Mouse (Mus musculus): ENCODE data around the gene Med25. TPM values are rescaled to one million over a fixed set of nuclear protein-coding genes. Genes with fewer than 3 reads are reported as not detected.

Gene Med25
- polyA plus RNA-seq, 1 experiment from 2014 or later: 118 TPM

GRCm38 (mm10) chr7:44868465-44868864 is 24.0 kb downstream of the Med25 start:
- Histone ChIP-seq H3K4me3 (peak overlapping the region; percentile 87), H3K27ac (peak overlapping the region; percentile 100; the same call in 1 of the 2 replicates), H3K9me3 (no peaks in the 10 kb centered on the region), H3K4me1 (peaks cover 50% of the 10 kb centered on the region), H3K4me2 (replicated peaks) (peak overlapping the region; percentile 99), H3K27me3 (no peaks in the 10 kb centered on the region), H3K36me3 (peaks cover 44% of the 10 kb centered on the region), H3K9ac (peak overlapping the region; percentile 99)
- WGBS: 7% methylated on average over 16 of the region's 16 CpGs
- no peak for ATAC-seq (ENCODE audit: low FRiP score, low read depth)

GRCm38 (mm10) chr7:44867802-44868201 is 24.7 kb downstream of the Med25 start:
- H3K27ac ChIP-seq: no peak overlapping the region; the same call in 1 of the 2 replicates

GRCm38 (mm10) chr7:44867010-44867702 is 25.4 kb downstream of the Med25 start:
- ATAC-seq (ENCODE audit: low FRiP score, low read depth): no peak
- H3K27ac ChIP-seq: peak overlapping the region; percentile 22; the same call in 1 of the 2 replicates
- H3K9me3 ChIP-seq: no peaks in the 10 kb centered on the region

More at GRCm38 (mm10) chr7:44867802-44868201, 24.7 kb downstream of the Med25 start:
- Histone ChIP-seq H3K36me3 (peaks cover 51% of the 10 kb centered on the region), H3K9ac (peak overlapping the region; percentile 99), H3K9me3 (no peaks in the 10 kb centered on the region), H3K4me3 (peak overlapping the region; percentile 87), H3K27me3 (no peaks in the 10 kb centered on the region), H3K4me1 (peaks cover 50% of the 10 kb centered on the region), H3K4me2 (replicated peaks) (peak overlapping the region; percentile 99)
- no peak for ATAC-seq (ENCODE audit: low FRiP score, low read depth)
- WGBS: 57% methylated on average over 9 of the region's 9 CpGs

GRCm38 (mm10) chr7:44866276-44867009 is 26.1 kb downstream of the Med25 start:
- Histone ChIP-seq H3K27me3 (no peaks in the 10 kb centered on the region), H3K4me1 (peaks cover 50% of the 10 kb centered on the region), H3K9ac (peak overlapping the region; percentile 53), H3K36me3 (peaks cover 64% of the 10 kb centered on the region), H3K27ac (peak overlapping the region; percentile 48), H3K4me3 (peak overlapping the region; percentile 87), H3K9me3 (no peaks in the 10 kb centered on the region), H3K4me2 (replicated peaks) (peak overlapping the region; percentile 99)
- 58% methylated on average over 15 of the region's 15 CpGs for WGBS
- no peak for ATAC-seq (ENCODE audit: low FRiP score, low read depth)

More at GRCm38 (mm10) chr7:44867010-44867702, 25.4 kb downstream of the Med25 start:
- peaks cover 50% of the 10 kb centered on the region for H3K4me1 ChIP-seq
- peak overlapping the region; percentile 87 for H3K4me3 ChIP-seq
- no peaks in the 10 kb centered on the region for H3K27me3 ChIP-seq
- peaks cover 57% of the 10 kb centered on the region for H3K36me3 ChIP-seq
- 73% methylated on average over 19 of the region's 19 CpGs for WGBS
- peak overlapping the region; percentile 99 for H3K4me2 ChIP-seq (replicated peaks)
- H3K9ac ChIP-seq: peak overlapping the region; percentile 99

GRCm38 (mm10) chr7:44864595-44865542 is 27.6 kb downstream of the Med25 start:
- H3K9me3 ChIP-seq: no peaks in the 10 kb centered on the region
- H3K36me3 ChIP-seq: peaks cover 74% of the 10 kb centered on the region
- no peak overlapping the region for H3K4me3 ChIP-seq
- H3K27me3 ChIP-seq: no peaks in the 10 kb centered on the region
- H3K27ac ChIP-seq: peak overlapping the region; percentile 48; the same call in 1 of the 2 replicates
- no peak for ATAC-seq (ENCODE audit: low FRiP score, low read depth)
- no peak overlapping the region for H3K9ac ChIP-seq
- H3K4me2 ChIP-seq (replicated peaks): peak overlapping the region; percentile 99; the same call in 1 of the 2 replicates
- 82% methylated on average over 24 of the region's 24 CpGs for WGBS
- H3K4me1 ChIP-seq: peaks cover 41% of the 10 kb centered on the region

- H3K36me3 ChIP-seq: peaks cover 78% of the 10 kb centered on the region
- no peak overlapping the region for H3K4me2 ChIP-seq (replicated peaks)
- H3K9ac ChIP-seq: no peak overlapping the region
- no peaks in the 10 kb centered on the region for H3K9me3 ChIP-seq
- no peak overlapping the region for H3K4me3 ChIP-seq
- no peaks in the 10 kb centered on the region for H3K27me3 ChIP-seq
- H3K4me1 ChIP-seq: peaks cover 41% of the 10 kb centered on the region
- no peak overlapping the region for H3K27ac ChIP-seq
- ATAC-seq (ENCODE audit: low FRiP score, low read depth): no peak
- WGBS: 81% methylated on average over 11 of the region's 11 CpGs
Measured at GRCm38 (mm10) chr7:44863982-44864494, 28.5 kb downstream of the Med25 start.

- H3K4me3 ChIP-seq: no peak overlapping the region
- no peaks in the 10 kb centered on the region for H3K27me3 ChIP-seq
- peaks cover 78% of the 10 kb centered on the region for H3K36me3 ChIP-seq
- H3K9me3 ChIP-seq: no peaks in the 10 kb centered on the region
- H3K4me2 ChIP-seq (replicated peaks): no peak overlapping the region
- H3K9ac ChIP-seq: 0 out of 2 replicates have a peak overlapping the region, but pooled peaks have one; percentile 19
- no peak for ATAC-seq (ENCODE audit: low FRiP score, low read depth)
- no peak overlapping the region for H3K27ac ChIP-seq
- H3K4me1 ChIP-seq: peaks cover 44% of the 10 kb centered on the region
- 89% methylated on average over 14 of the region's 14 CpGs for WGBS
Measured at GRCm38 (mm10) chr7:44863210-44863609, 29.3 kb downstream of the Med25 start.

GRCm38 (mm10) chr7:44862434-44862833 is 30.1 kb downstream of the Med25 start:
- Histone ChIP-seq H3K27ac (no peak overlapping the region), H3K9me3 (no peaks in the 10 kb centered on the region), H3K4me2 (replicated peaks) (no peak overlapping the region), H3K9ac (no peak overlapping the region), H3K36me3 (peaks cover 73% of the 10 kb centered on the region), H3K4me3 (no peak overlapping the region), H3K4me1 (peaks cover 44% of the 10 kb centered on the region), H3K27me3 (no peaks in the 10 kb centered on the region)
- no peak for ATAC-seq (ENCODE audit: low FRiP score, low read depth)
- WGBS: 85% methylated on average over 8 of the region's 8 CpGs

GRCm38 (mm10) chr7:44861429-44861816 is 31.1 kb downstream of the Med25 start:
- WGBS: 81% methylated on average over 14 of the region's 14 CpGs

GRCm38 (mm10) chr7:44860576-44861428 is 31.7 kb downstream of the Med25 start:
- ATAC-seq (ENCODE audit: low FRiP score, low read depth): peak; percentile 12; the same call in 1 of the 2 replicates
- Histone ChIP-seq H3K4me2 (replicated peaks) (0 out of 2 replicates have a peak overlapping the region, but pooled peaks have one; percentile 4), H3K27me3 (no peaks in the 10 kb centered on the region), H3K9me3 (no peaks in the 10 kb centered on the region), H3K9ac (peak overlapping the region; percentile 35), H3K4me1 (peaks cover 36% of the 10 kb centered on the region), H3K4me3 (no peak overlapping the region), H3K27ac (peak overlapping the region; percentile 44; the same call in 1 of the 2 replicates), H3K36me3 (peaks cover 57% of the 10 kb centered on the region)
- 60% methylated on average over 22 of the region's 22 CpGs for WGBS

More at GRCm38 (mm10) chr7:44861429-44861816, 31.1 kb downstream of the Med25 start:
- peaks cover 63% of the 10 kb centered on the region for H3K36me3 ChIP-seq
- H3K9ac ChIP-seq: no peak overlapping the region
- peaks cover 37% of the 10 kb centered on the region for H3K4me1 ChIP-seq
- no peak overlapping the region for H3K4me2 ChIP-seq (replicated peaks)
- H3K27ac ChIP-seq: peak overlapping the region; percentile 44; the same call in 1 of the 2 replicates
- H3K27me3 ChIP-seq: no peaks in the 10 kb centered on the region
- H3K4me3 ChIP-seq: no peak overlapping the region
- ATAC-seq (ENCODE audit: low FRiP score, low read depth): no peak
- no peaks in the 10 kb centered on the region for H3K9me3 ChIP-seq

Data from limb, embryonic 13.5 days (tissue).